Mouse (Mus musculus): ENCODE measurements at regions not wholly inside any gene's neighbourhood (a gene's known extent, or its start where the extent isn't known, plus 50 kb on each side); places are given as distances from the start of the nearest gene placed in this dataset.
A peak's percentile ranks its signal among the peaks of the same experiment; 100 is the strongest.

GRCm38 (mm10) chr9:61216012-61216770, 156.0 kb upstream of the Tle3 start:
- ATAC-seq (ENCODE audit: insufficient read depth) (no peak), DNase-seq (no peak)
- 0 out of 2 replicates have a peak, but pooled peaks cover 2% of the 10 kb centered on the region for H3K27me3 ChIP-seq (ENCODE audit: insufficient read depth, low read length)

GRCm38 (mm10) chr9:61220017-61220416, 152.1 kb upstream of the Tle3 start:
- no peak overlapping the region for H3K4me2 ChIP-seq
- WGBS, result 82% methylated on average over 9 of the region's 9 CpGs
- no peaks in the 10 kb centered on the region for H3K27me3 ChIP-seq (ENCODE audit: insufficient read depth, low read length)
- TF ChIP-seq CTCF (IDR thresholded peaks at IDR 0.05; ENCODE audit: low read depth), result no peak
- DNase-seq (no peak), ATAC-seq (ENCODE audit: insufficient read depth) (no peak)
- no peak overlapping the region for H3K27ac ChIP-seq (ENCODE audit: low read depth)
- H3K36me3 ChIP-seq (ENCODE audit: insufficient read depth), result no peaks in the 10 kb centered on the region
- no peaks in the 10 kb centered on the region for H3K4me1 ChIP-seq (ENCODE audit: insufficient read depth)
- no peaks in the 10 kb centered on the region for H3K9me3 ChIP-seq (ENCODE audit: low read depth, low read length)
- no peak overlapping the region for H3K9ac ChIP-seq
- H3K4me3 ChIP-seq (ENCODE audit: low read depth, low read length), result no peak overlapping the region

More at GRCm38 (mm10) chr9:61216012-61216770, 156.0 kb upstream of the Tle3 start:
- Histone ChIP-seq H3K4me3 (ENCODE audit: low read depth, low read length) (no peak overlapping the region), H3K4me1 (ENCODE audit: insufficient read depth) (no peaks in the 10 kb centered on the region), H3K36me3 (ENCODE audit: insufficient read depth) (no peaks in the 10 kb centered on the region), H3K4me2 (no peak overlapping the region), H3K27ac (ENCODE audit: low read depth) (no peak overlapping the region), H3K9me3 (ENCODE audit: low read depth, low read length) (no peaks in the 10 kb centered on the region), H3K9ac (no peak overlapping the region)
- no peak for TF ChIP-seq CTCF (IDR thresholded peaks at IDR 0.05; ENCODE audit: low read depth)
- WGBS, result 77% methylated on average over 13 of the region's 13 CpGs

GRCm38 (mm10) chr9:61222212-61223003, 149.8 kb upstream of the Tle3 start:
- 92% methylated on average over 18 of the region's 18 CpGs for WGBS
- no peak for TF ChIP-seq CTCF (IDR thresholded peaks at IDR 0.05; ENCODE audit: low read depth)
- H3K27me3 ChIP-seq (ENCODE audit: insufficient read depth, low read length), result no peaks in the 10 kb centered on the region

GRCm38 (mm10) chr9:61225020-61225652, 147.0 kb upstream of the Tle3 start:
- TF ChIP-seq CTCF (IDR thresholded peaks at IDR 0.05; ENCODE audit: low read depth), result no peak
- Histone ChIP-seq H3K4me2 (no peak overlapping the region), H3K27ac (ENCODE audit: low read depth) (no peak overlapping the region), H3K4me1 (ENCODE audit: insufficient read depth) (no peaks in the 10 kb centered on the region), H3K36me3 (ENCODE audit: insufficient read depth) (no peaks in the 10 kb centered on the region), H3K9ac (no peak overlapping the region), H3K9me3 (ENCODE audit: low read depth, low read length) (no peaks in the 10 kb centered on the region), H3K4me3 (ENCODE audit: low read depth, low read length) (no peak overlapping the region), H3K27me3 (ENCODE audit: insufficient read depth, low read length) (no peaks in the 10 kb centered on the region)
- ATAC-seq (ENCODE audit: insufficient read depth) (no peak), DNase-seq (no peak)
- whole genome bisulfite sequencing, result 76% methylated on average over 4 of the region's 4 CpGs

More at GRCm38 (mm10) chr9:61222212-61223003, 149.8 kb upstream of the Tle3 start:
- no peak for DNase-seq
- H3K4me3 ChIP-seq (ENCODE audit: low read depth, low read length), result no peak overlapping the region
- no peaks in the 10 kb centered on the region for H3K36me3 ChIP-seq (ENCODE audit: insufficient read depth)
- H3K4me1 ChIP-seq (ENCODE audit: insufficient read depth), result no peaks in the 10 kb centered on the region
- no peak overlapping the region for H3K9ac ChIP-seq
- H3K9me3 ChIP-seq (ENCODE audit: low read depth, low read length), result no peaks in the 10 kb centered on the region
- ATAC-seq (ENCODE audit: insufficient read depth), result no peak
- no peak overlapping the region for H3K4me2 ChIP-seq
- H3K27ac ChIP-seq (ENCODE audit: low read depth), result no peak overlapping the region

DNA sequence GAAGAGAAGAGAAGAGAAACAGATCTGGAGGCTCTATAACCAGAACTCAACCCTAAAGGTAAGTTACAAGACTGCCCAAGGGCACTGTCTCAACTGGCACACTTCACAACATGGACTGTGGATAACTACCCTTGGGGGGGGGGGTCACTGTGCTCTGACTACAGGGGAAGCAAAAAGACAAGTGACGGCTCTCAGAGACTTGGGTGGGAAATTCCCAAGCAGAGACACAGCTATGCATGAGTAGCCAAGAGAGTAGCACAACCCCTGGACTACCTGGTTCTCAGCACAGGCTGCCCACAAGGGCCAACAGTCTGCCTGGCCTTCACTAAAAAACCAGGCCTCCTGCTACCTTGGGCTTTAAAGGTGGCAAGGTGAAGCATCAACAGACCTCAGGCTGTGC, 146.3 kb upstream of the Tle3 start:
- Histone ChIP-seq H3K9me3 (ENCODE audit: low read depth, low read length) (no peaks in the 10 kb centered on the region), H3K4me1 (ENCODE audit: insufficient read depth) (no peaks in the 10 kb centered on the region), H3K4me2 (no peak overlapping the region), H3K27ac (ENCODE audit: low read depth) (no peak overlapping the region), H3K36me3 (ENCODE audit: insufficient read depth) (no peaks in the 10 kb centered on the region), H3K4me3 (ENCODE audit: low read depth, low read length) (no peak overlapping the region), H3K27me3 (ENCODE audit: insufficient read depth, low read length) (no peaks in the 10 kb centered on the region), H3K9ac (no peak overlapping the region)
- 88% methylated on average over 1 of the region's 1 CpGs for WGBS
- no peak for TF ChIP-seq CTCF (IDR thresholded peaks at IDR 0.05; ENCODE audit: low read depth)
- DNase-seq (no peak), ATAC-seq (ENCODE audit: insufficient read depth) (no peak)

DNA sequence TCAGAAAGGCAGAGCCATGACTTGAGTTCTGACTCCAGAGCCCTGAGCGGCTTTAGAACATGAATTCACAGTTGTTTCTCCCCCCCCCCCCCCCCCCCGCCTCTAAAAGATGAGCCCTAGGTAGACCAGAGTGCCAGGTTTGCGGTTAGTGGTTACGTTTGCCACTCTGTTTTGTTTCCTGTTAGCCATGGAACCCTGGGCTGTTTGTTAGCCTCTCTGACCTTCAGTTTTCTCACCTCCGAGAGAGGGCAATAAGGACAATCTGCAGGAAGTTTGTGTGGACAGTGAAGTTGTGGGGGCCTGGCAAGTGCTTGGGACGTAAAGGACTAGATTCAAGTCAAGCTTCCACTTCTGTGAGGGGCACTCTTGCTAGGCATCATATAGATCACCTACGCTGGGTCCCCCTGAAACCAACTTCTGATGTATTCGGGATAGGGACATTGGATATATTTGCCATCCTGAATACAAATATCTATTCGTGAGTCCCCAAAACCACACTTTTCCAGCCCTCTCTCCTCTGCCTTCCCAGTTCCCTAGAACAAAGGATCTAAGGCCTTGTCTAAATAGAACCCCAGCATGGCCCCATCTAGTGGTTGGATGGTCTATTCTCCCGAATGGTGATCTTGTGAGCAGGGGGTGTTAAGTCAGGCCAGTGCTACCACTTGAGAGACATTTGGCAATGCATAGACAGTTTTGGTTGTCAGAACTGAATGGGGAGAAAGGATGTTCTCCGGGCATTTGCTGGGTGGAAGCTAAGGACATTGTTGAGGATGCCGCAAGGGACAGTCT, 145.4 kb upstream of the Tle3 start:
- 76% methylated on average over 11 of the region's 12 CpGs for WGBS
- no peaks in the 10 kb centered on the region for H3K27me3 ChIP-seq (ENCODE audit: insufficient read depth, low read length)
- H3K27ac ChIP-seq (ENCODE audit: low read depth), result no peak overlapping the region
- DNase-seq, result peak; percentile 67
- no peak overlapping the region for H3K4me3 ChIP-seq (ENCODE audit: low read depth, low read length)
- no peak overlapping the region for H3K4me2 ChIP-seq
- H3K9me3 ChIP-seq (ENCODE audit: low read depth, low read length), result no peaks in the 10 kb centered on the region
- H3K4me1 ChIP-seq (ENCODE audit: insufficient read depth), result no peaks in the 10 kb centered on the region
- no peaks in the 10 kb centered on the region for H3K36me3 ChIP-seq (ENCODE audit: insufficient read depth)
- no peak overlapping the region for H3K9ac ChIP-seq
- no peak for ATAC-seq (ENCODE audit: insufficient read depth)
- TF ChIP-seq CTCF (IDR thresholded peaks at IDR 0.05; ENCODE audit: low read depth), result peak; percentile 48

Measured in lung, embryonic 14.5 days (tissue).